Mouse (Mus musculus) kidney, adult 8-10 months (tissue): ENCODE results near the gene Leap2.

Experiments
- DNase-seq, 2 experiments: peaks; one replicate each; pipeline ENCODE4 v3.0.0; 2022

Gene Leap2

GRCm38 (mm10) chr11:53423036-53423435 is at the start of gene Leap2:
TSS of gene Leap2 (minus strand) at chr11:53423170.
- DNase-seq = peak; percentile 38 to 43

DNA sequence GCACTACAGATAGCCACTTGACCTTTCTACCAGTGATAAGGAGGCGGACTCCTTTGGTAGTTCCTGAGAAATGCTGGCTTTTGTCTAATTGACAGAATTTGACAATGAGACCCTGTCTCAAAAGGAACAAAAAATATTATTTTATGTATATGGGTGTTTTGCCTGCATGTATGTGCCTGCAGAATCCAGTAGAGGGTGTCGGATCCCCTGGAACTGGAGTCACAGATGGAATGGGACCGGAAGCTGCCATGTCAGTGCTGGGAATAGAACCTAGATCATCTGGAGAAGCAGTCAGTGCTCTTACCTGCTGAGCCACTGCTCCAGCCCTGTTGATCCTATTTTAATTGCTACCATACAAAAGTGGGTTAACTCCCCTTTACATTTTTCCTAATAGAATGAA is 49.7 kb upstream of the Leap2 start:
- no peak for DNase-seq

DNA sequence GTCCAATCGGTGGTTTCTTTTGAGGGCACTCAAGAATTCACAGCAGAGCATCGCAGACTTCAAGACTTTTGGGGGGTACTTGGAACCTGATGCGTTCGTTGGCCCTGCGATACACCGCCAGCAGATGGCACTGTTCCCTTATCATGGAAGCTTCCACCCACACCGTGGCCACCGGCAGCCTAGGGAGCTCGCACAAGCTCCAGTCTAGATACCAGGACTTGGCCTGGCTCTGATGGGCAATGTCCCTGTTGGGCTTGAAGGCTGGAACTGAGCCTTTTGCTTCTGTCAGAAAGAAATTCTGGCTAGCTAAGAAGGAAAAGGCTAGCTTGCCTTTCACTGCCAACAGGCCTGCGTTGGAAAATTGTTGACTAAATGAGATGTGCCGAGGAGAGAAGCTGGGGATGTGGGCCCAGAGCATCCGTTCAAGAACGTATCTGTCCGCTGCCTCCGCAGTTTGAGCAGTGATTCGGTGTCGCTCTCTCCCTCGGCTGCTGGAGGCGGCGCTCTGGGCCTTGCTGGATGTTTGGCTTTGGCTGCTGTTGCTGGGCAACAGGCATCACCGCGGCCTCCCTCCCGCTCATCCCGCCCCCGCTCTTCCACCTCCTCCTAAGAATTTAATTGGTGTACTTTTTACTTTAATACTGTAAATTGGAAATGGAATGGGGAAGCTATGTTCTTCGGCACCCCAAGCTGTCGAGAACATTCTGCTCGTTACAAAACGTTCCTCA is 47.2 kb upstream of the Leap2 start, which contains the start of gene Gm9837:
Gene Gm9837, minus strand, starts transcription at position 512 of the 728 bp plus-strand sequence.
- DNase-seq = peak; percentile 73 to 89

- no peak for DNase-seq
Measured at GRCm38 (mm10) chr11:53469294-53469967, 46.5 kb upstream of the Leap2 start.

GRCm38 (mm10) chr11:53466231-53466971 is 43.4 kb upstream of the Leap2 start:
- peak; percentile 65 to 82 for DNase-seq

DNA sequence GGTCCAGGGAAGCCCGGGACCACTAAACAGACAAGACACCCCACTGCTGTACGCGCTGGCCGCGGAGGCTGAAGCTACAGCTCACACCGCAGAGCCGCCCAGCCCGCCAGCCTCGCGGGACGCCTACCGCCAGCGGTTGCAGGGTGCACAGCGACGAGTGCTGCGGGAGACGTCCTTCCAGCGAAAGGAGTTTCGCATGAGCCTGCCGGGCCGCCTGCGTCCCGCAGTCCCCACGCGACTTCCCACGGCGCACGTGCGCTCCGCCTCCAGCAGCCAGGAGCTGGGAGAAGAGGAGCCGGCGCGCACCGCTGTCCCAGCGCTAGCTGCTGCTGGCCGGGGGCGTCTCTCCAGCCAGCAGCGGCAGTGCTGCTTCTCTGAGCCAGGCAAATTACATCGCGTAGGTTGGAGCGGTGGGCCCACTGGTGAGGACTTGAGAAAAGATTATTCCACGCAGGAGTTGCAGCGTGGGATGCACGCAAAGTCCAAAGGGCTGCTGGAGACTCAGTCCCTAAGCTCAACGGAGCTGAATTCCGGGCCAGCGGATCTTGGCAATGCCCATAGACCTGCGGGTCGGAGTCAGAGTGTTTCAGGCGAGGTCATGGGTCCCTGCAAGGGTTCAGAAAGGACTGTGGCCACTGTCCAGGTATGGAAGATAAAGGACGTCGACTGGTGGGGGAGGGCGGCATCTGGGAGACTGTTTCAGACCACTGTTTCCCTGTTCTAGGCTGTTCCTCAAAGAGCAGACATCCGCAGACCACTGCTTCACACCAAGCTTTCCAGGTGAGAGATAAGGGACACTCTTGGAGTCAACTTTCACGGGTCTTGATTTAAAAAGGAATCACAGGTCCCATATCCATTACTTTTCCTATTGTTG is 40.8 kb upstream of the Leap2 start:
- DNase-seq = peak in 1 of 2 experiments; percentile 35

GRCm38 (mm10) chr11:53461727-53462126 is 38.8 kb upstream of the Leap2 start:
- peak in 1 of 2 experiments; percentile 57 for DNase-seq

DNA sequence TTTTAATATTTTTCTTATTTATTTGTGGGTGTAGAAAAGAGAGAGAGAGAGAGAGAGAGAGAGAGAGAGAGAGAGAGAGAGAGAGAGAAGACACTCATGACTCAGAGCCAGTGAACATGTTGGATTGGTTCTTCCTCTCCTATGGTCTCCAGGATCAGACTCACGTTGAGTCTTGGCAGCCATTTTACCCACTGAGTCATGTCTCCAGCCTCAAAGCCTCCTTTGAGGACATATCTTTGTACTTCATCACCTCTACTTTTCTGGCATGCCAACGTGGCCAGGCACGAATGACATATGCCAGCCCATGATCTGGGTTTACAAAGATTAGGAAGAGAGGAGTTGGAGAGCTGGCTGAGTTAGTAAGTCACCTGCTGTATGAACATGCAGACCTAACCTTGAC is 37.2 kb upstream of the Leap2 start:
- no peak for DNase-seq

GRCm38 (mm10) chr11:53458996-53459395 is 36.0 kb upstream of the Leap2 start:
- no peak for DNase-seq

GRCm38 (mm10) chr11:53457372-53457954 is 34.5 kb upstream of the Leap2 start:
- peak in 1 of 2 experiments; percentile 30 for DNase-seq

GRCm38 (mm10) chr11:53456474-53457371 is 33.8 kb upstream of the Leap2 start, which contains the start of the genes Gm10447 and Shroom1:
TSS of gene Gm10447 (minus strand) at chr11:53457110.
TSS of gene Shroom1 (plus strand) at chr11:53457205.
- DNase-seq = peak; percentile 52 to 61

- no peak for DNase-seq
Measured at GRCm38 (mm10) chr11:53453031-53453430, 30.1 kb upstream of the Leap2 start.

DNA sequence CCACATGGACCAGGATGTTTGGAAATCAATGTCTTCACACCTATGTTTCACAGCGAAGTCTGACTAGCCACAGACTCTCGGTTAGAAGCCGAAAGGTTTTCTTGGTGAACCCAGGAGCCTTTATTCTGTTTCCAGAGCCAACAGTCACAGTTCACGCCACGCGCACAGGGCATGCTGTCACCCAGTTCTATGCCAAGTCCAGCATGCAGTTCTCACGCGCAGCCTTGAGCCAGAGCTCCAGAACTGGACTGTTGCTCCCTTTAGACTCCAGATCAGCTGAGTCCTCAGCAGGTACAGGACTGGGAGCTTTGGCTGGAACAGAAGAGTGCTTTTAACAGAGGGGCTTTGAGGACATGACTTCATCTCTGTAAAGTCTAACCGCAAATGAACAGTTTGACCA is 29.4 kb upstream of the Leap2 start:
- DNase-seq = peak in 1 of 2 experiments; percentile 59

DNA sequence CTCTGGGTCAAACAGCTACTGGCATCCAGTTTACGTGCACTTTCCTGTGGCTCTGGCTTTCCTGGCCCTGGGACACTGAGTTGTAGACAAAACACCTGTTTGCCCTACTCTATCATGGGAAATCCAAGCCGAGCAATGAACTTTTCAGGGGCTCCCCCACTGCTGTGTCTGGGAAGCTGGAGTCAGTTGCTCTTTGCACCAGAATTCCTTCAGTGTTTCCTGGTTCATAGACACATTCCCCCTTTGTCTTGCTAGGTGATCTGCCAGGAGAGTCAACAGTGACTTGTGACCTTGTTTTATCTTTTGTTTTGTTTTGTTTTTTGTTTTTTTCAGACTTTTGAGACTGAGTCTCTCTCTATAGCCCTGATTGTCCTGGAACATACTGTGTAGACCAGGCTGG is 28.4 kb upstream of the Leap2 start:
- DNase-seq = no peak

GRCm38 (mm10) chr11:53450070-53450705 is 27.2 kb upstream of the Leap2 start:
- no peak for DNase-seq

- DNase-seq = peak; percentile 75 to 93
Measured at GRCm38 (mm10) chr11:53448529-53448928, 25.6 kb upstream of the Leap2 start.

GRCm38 (mm10) chr11:53447996-53448395 is 25.0 kb upstream of the Leap2 start:
- DNase-seq = no peak

GRCm38 (mm10) chr11:53446183-53446582 is 23.2 kb upstream of the Leap2 start:
- DNase-seq = no peak

GRCm38 (mm10) chr11:53445562-53445961 is 22.6 kb upstream of the Leap2 start:
- DNase-seq = no peak

GRCm38 (mm10) chr11:53443861-53444260 is 20.9 kb upstream of the Leap2 start:
- peak in 1 of 2 experiments; percentile 61 for DNase-seq
